Mouse (Mus musculus) spleen, adult 12 weeks (tissue): ENCODE measurements around the gene Rho.

Experiments used
- DNase-seq: peaks from one replicate; pipeline ENCODE4 v3.0.0; 2022; ENCODE audit warnings: low spot score

Rho gene

GRCm38 (mm10) chr6:115956418-115956921 lies 24.9 kb downstream of the Rho start:
- no peak for DNase-seq

GRCm38 (mm10) chr6:115956922-115957601 lies 25.5 kb downstream of the Rho start:
- no peak for DNase-seq

GRCm38 (mm10) chr6:115957681-115958080 lies 26.1 kb downstream of the Rho start:
- no peak for DNase-seq

- no peak for DNase-seq
Observed at GRCm38 (mm10) chr6:115958445-115958844, 26.9 kb downstream of the Rho start.

GRCm38 (mm10) chr6:115959151-115959691 lies 27.7 kb downstream of the Rho start:
- DNase-seq = no peak

GRCm38 (mm10) chr6:115960322-115960721 lies 28.8 kb downstream of the Rho start:
- DNase-seq = no peak

GRCm38 (mm10) chr6:115961743-115962142 lies 30.2 kb downstream of the Rho start:
- no peak for DNase-seq

GRCm38 (mm10) chr6:115962439-115963085 lies 31.0 kb downstream of the Rho start:
- DNase-seq = no peak

- no peak for DNase-seq
Observed at GRCm38 (mm10) chr6:115963656-115964055, 32.1 kb downstream of the Rho start.

GRCm38 (mm10) chr6:115966227-115966966 lies 34.8 kb downstream of the Rho start:
- DNase-seq = no peak

- DNase-seq = no peak
Observed at GRCm38 (mm10) chr6:115967291-115967880, 35.8 kb downstream of the Rho start.

GRCm38 (mm10) chr6:115968086-115968485 lies 36.5 kb downstream of the Rho start:
- DNase-seq = no peak

GRCm38 (mm10) chr6:115968700-115969099 lies 37.2 kb downstream of the Rho start:
- no peak for DNase-seq

GRCm38 (mm10) chr6:115969103-115969502 lies 37.6 kb downstream of the Rho start:
- no peak for DNase-seq

GRCm38 (mm10) chr6:115969952-115970351 lies 38.4 kb downstream of the Rho start:
- DNase-seq = no peak

GRCm38 (mm10) chr6:115971273-115972060 lies 39.9 kb downstream of the Rho start:
- no peak for DNase-seq

- no peak for DNase-seq
Observed at GRCm38 (mm10) chr6:115972083-115972764, 40.7 kb downstream of the Rho start.

- DNase-seq = no peak
Observed at GRCm38 (mm10) chr6:115973139-115973875, 41.8 kb downstream of the Rho start.

- no peak for DNase-seq
Observed at GRCm38 (mm10) chr6:115973881-115974662, 42.5 kb downstream of the Rho start.
